Mouse (Mus musculus) ES-Bruce4 (cell line): ENCODE measurements at regions not wholly inside any gene's neighbourhood (a gene's known extent, or its start where the extent isn't known, plus 50 kb on each side); places are given as distances from the start of the nearest gene placed in this dataset.

Source experiments
- CTCF ChIP-seq: IDR thresholded peaks from one replicate; pipeline ENCODE4 v1.8.1; 2011; ENCODE audit warnings: low read depth, low read length
- POLR2A ChIP-seq: IDR thresholded peaks from one replicate; pipeline ENCODE4 v1.8.1; 2011; ENCODE audit warnings: low read length; ENCODE audit not compliant: insufficient read depth

- TF ChIP-seq POLR2A (no peak), CTCF (no peak)
Observed at GRCm38 (mm10) chr10:84036131-84036877, 313.6 kb downstream of the 1500009L16Rik start.
